Mouse (Mus musculus) heart, embryonic 12.5 days (tissue): ENCODE measurements around the gene Celf5. TPM values are rescaled to one million over a fixed set of nuclear protein-coding genes. Genes with fewer than 3 reads are reported as not detected.

Source experiments
- ATAC-seq: fragments of 200-750 bp; cut with Nextera tagmentation; 2 replicates; pipeline ENCODE4 v1.8.0; 2017; ENCODE audit warnings: moderate TSS enrichment, moderate library complexity; ENCODE audit not compliant: insufficient number of reproducible peaks, low FRiP score
- H3K27ac ChIP-seq: fragments of 300-500 bp; sonication (generic); 2 replicates; pipeline ENCODE4 v1.5.1; 2016; ENCODE audit warnings: mild to moderate bottlenecking, moderate library complexity; ENCODE audit not compliant: poor library complexity, severe bottlenecking
- H3K27me3 ChIP-seq: fragments of 300-500 bp; sonication (generic); replicated peaks from 2 replicates; pipeline ENCODE4 v1.6.1; 2016; ENCODE audit warnings: mild to moderate bottlenecking, moderate library complexity
- H3K36me3 ChIP-seq: fragments of 300-500 bp; sonication (generic); 2 replicates; pipeline ENCODE4 v1.6.1; 2016; ENCODE audit warnings: mild to moderate bottlenecking, moderate library complexity
- H3K4me1 ChIP-seq: fragments of 300-500 bp; sonication (generic); replicated peaks from 2 replicates; pipeline ENCODE4 v1.6.1; 2016; ENCODE audit warnings: mild to moderate bottlenecking
- H3K4me2 ChIP-seq: fragments of 300-500 bp; sonication (generic); 2 replicates; pipeline ENCODE4 v1.6.1; 2016; ENCODE audit warnings: mild to moderate bottlenecking, moderate library complexity
- H3K4me3 ChIP-seq: fragments of 300-500 bp; sonication (generic); 2 replicates; pipeline ENCODE4 v1.5.1; 2016; ENCODE audit warnings: mild to moderate bottlenecking
- H3K9ac ChIP-seq: fragments of 300-500 bp; sonication (generic); 2 replicates; pipeline ENCODE4 v1.6.1; 2016; ENCODE audit warnings: mild to moderate bottlenecking, moderate library complexity
- H3K9me3 ChIP-seq: fragments of 300-500 bp; sonication (generic); replicated peaks from 2 replicates; pipeline ENCODE4 v1.6.1; 2016; ENCODE audit warnings: mild to moderate bottlenecking, moderate library complexity
- WGBS: fragments of 180-500 bp; shearing (Covaris S2); methylation state at CpG from one replicate; pipeline ENCODE4 v1.1.7; 2016; 5-methylcytosine and 5-hydroxymethylcytosine counted together
- polyA plus RNA-seq: library from polyadenylated mRNA; unstranded; fragments of >200 nt; fragmentation: Nextera tagmentation; extraction: Ambion mirVana; gene quantifications from 2 replicates; pipeline ENCODE4 v1.2.1, GENCODE M21; 2016

The Celf5 gene
- polyA plus RNA-seq, 1 experiment from 2014 or later: 0.19 TPM

DNA sequence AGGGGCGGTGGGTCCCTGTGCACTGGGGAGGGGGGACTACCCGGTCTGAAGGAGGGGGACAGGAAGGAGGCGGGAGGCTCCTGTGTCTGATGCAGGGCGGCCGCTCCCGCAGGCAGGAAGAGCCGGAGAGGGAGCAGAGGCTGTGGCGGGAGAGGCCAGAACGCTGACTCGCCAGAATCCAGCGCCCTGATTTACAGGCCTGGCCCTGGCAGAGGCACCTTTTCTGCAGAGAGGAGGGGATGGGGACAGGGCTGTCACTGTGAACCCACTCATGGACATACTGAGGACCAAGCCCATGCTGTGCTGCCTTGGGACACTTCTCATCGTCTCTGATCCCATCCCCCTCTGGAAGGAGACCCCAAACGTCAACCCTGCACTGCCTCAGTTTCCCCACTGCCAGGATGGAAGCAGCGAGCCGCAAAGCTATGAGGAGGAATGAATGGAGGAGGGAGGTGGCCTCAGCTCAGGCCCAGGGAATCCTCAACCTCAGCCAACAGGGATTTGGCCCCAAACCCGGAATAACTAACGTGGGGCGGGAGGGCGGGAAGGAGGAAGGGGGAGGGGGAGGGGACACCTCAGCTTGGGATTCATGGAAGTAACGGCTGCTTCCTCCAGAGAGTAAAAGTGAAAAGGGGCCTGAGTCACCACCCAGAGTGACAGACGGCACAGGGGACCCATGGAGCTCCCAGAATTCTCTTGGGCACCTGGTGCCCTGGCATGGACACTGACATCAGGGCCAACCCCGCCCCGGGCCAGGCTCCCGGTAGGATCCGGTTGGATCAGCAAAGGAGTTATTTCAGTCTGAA is 58.1 kb downstream of the Celf5 start:
- H3K9ac ChIP-seq: peak overlapping the region; percentile 63

DNA sequence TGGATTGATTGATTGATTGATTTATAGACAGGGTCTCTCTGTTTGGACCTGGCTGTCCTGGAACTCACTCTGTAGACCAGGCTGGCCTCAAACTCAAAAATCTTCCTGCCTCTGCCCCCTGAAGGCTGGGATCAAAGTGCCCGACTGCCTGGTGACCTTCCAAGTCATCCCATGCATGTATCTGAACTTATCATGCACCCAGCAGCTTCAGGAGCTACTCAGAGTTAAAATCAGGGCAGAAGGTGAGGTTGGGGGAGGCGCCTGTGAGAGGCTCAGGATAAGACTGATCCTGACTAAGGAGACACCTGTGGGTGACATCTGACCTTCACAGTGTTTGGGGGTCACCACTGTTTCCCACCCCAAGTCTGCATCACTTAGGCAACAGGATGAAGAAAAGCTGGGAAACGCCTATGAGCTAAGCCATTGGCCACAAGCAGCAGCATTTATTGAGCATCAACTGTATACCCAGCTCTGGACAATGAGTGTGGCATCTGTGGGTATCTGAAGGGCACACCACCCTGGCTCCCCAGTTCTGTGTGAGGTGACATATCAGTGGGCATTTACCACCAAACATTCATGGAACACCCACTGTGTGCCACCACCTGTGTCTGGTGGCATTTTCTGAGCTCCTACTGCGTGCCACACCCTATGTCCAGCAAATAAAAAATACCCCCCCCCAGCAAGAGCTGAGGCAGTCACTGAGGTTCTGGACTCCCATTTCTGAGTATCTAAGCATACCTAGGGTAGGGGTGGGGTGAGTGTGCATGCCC is 58.8 kb downstream of the Celf5 start:
- Histone ChIP-seq H3K36me3 (peaks cover 22% of the 10 kb centered on the region), H3K4me3 (0 out of 2 replicates have a peak overlapping the region, but pooled peaks have one; percentile 65), H3K9me3 (no peaks in the 10 kb centered on the region), H3K9ac (peak overlapping the region; percentile 63; the same call in 1 of the 2 replicates), H3K27ac (no peak overlapping the region), H3K27me3 (peaks cover 4% of the 10 kb centered on the region; the same call in 1 of the 2 replicates), H3K4me2 (peak overlapping the region; percentile 90), H3K4me1 (peaks cover 48% of the 10 kb centered on the region)
- ATAC-seq: no peak
- WGBS: 52% methylated on average over 4 of the region's 4 CpGs

More for the DNA sequence above, 58.1 kb downstream of the Celf5 start:
- Histone ChIP-seq H3K4me1 (peaks cover 45% of the 10 kb centered on the region), H3K27ac (peak overlapping the region; percentile 68), H3K4me2 (peak overlapping the region; percentile 90), H3K4me3 (peak overlapping the region; percentile 65), H3K9me3 (no peaks in the 10 kb centered on the region), H3K27me3 (peaks cover 4% of the 10 kb centered on the region; the same call in 1 of the 2 replicates), H3K36me3 (peaks cover 14% of the 10 kb centered on the region)
- 6% methylated on average over 25 of the region's 25 CpGs for WGBS
- peak; percentile 25; the same call in 1 of the 2 replicates for ATAC-seq

DNA sequence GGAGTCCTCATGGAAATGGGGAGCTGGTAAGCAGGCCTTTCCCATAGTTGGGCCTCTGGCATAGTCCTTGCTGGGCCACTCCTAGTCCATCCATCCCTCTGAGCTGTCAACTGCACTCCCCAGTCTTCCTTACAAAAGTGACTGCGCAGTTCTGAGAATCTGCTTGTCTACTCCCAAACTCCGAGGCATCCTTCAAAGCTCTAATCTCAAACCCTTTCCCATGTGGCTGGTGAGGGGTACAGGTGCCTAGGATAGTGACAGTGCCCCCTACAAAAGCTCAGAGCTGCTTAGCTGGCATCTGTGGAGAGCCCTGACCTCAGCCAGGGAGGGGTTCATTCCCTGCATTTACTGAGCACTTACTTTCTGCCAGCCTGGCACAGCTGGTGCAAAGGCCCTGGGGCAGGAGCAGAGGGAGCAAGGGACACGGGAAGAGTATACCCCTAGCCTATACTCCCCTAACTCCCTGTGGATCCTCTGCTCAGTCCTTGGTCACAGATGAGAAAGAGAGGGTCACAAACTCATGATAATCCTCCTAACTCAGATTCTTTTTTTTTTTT is 59.8 kb downstream of the Celf5 start:
- Histone ChIP-seq H3K9me3 (no peaks in the 10 kb centered on the region), H3K9ac (no peak overlapping the region), H3K4me3 (no peak overlapping the region), H3K27me3 (peaks cover 4% of the 10 kb centered on the region; the same call in 1 of the 2 replicates), H3K4me1 (peaks cover 58% of the 10 kb centered on the region), H3K36me3 (peaks cover 24% of the 10 kb centered on the region), H3K4me2 (no peak overlapping the region), H3K27ac (no peak overlapping the region)
- no peak for ATAC-seq
- WGBS: 80% methylated on average over 3 of the region's 3 CpGs

DNA sequence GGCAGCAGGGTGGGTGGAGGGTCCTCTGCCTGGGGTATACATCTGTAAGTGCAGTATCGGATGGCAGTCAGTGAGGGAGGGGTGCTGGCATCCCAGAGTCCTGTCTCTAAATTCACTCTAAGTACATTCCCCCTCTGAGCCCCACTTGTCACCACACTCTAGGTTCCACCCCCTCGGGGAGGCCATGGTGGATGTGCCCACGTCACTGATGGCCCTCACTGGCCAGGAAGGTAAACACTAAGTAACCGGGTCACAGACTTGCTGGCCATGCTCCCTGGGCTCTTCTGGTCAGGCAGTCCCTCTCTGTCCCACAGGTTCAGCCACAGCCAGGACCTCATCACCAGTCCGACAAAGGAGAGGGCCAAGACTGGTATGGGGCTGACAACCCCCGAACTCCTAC is 60.3 kb downstream of the Celf5 start:
- Histone ChIP-seq H3K27me3 (peaks cover under 1% of the 10 kb centered on the region; the same call in 1 of the 2 replicates), H3K4me3 (no peak overlapping the region), H3K4me1 (peaks cover 59% of the 10 kb centered on the region), H3K9me3 (no peaks in the 10 kb centered on the region), H3K4me2 (no peak overlapping the region), H3K27ac (no peak overlapping the region), H3K36me3 (peaks cover 27% of the 10 kb centered on the region), H3K9ac (no peak overlapping the region)
- WGBS: 67% methylated on average over 6 of the region's 6 CpGs
- no peak for ATAC-seq

DNA sequence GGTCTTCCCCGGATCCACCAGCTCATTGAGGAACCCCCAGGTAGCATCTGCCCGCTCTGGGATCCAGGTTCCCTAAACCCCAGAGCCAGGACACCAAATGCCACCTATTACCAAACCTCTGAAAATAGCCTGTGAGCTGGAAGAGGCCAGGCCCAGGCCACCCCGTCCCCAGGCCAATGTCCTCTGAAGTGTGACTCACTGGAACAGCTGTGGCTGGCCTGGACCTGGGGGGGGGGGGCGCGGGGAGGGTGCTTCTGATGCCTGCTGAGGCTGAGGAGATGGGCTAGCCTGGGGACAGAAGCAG is 60.8 kb downstream of the Celf5 start:
- Histone ChIP-seq H3K27ac (no peak overlapping the region), H3K9ac (no peak overlapping the region; the same call in 1 of the 2 replicates), H3K9me3 (no peaks in the 10 kb centered on the region), H3K27me3 (no peaks in the 10 kb centered on the region), H3K4me3 (no peak overlapping the region), H3K4me2 (no peak overlapping the region), H3K4me1 (peaks cover 63% of the 10 kb centered on the region), H3K36me3 (peaks cover 27% of the 10 kb centered on the region)
- WGBS: 62% methylated on average over 5 of the region's 5 CpGs
- no peak for ATAC-seq

DNA sequence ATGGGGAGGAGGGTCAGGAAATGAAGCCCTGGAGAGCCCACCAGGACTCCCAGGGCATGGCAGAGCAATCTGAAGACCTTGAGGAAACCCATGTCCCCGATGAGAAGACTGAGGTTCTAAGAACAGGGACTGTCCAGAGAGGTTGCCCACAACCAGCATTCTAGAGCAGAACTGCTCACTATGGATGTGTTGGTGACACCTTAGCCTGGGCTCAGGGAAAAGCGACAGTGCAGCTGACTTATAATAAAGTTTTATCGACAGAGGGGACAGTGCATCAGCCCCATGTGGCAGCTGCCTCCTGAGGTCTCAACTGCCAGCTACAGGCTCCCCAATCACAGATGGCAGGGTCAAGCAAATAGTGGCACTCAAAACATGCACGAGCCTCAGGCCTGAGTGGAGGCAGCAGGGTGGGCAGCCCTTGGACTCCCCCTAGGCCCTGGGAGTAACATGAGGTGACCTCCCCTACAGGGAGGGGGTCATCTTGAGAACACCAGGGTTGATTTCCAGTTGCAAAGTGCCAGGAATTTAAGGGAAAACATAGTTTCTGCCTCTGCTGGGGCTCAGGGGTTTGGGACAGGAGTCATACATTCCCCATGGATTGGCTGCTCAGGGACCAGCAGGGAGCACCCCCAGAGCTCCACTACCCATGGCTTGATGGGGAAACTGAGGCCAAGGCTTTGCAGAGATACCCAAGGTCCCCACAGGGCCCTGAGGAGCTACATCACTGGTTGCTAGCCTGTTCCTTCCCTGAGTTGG is 61.3 kb downstream of the Celf5 start:
- WGBS: 71% methylated on average over 4 of the region's 4 CpGs
- ATAC-seq: no peak
- Histone ChIP-seq H3K4me2 (no peak overlapping the region), H3K9me3 (no peaks in the 10 kb centered on the region), H3K27ac (no peak overlapping the region), H3K36me3 (peaks cover 27% of the 10 kb centered on the region), H3K4me1 (peaks cover 67% of the 10 kb centered on the region), H3K27me3 (no peaks in the 10 kb centered on the region), H3K9ac (no peak overlapping the region; the same call in 1 of the 2 replicates), H3K4me3 (no peak overlapping the region)

DNA sequence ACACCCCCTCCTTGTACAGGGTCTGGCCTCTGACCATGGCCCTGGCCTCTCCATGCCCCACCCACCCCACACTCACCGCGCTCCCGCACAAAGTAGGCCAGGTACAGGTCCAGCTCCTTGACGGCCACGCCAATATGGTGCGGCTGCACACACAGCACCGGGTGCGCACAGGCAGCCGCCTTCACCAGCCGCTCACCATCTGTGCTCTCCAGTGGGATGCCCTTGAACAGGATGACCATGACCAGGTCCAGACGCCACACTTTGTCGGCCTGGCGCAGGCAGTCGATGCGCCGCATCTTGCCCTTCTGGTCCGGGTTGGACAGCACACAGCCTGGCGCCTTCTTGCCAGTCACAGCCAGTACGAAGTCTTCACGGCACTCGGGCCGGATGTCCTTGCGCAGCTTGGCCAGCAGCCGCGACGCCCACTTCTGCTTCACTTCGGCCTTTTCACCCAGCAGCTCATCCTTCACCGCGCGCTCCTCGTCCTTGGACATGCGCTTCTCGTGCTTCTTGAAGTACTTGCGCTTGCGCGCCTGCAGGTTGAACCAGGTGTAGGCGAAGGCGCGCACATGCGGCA is 62.2 kb downstream of the Celf5 start:
- no peak for ATAC-seq
- Histone ChIP-seq H3K36me3 (peaks cover 29% of the 10 kb centered on the region), H3K4me1 (peaks cover 67% of the 10 kb centered on the region), H3K9me3 (no peaks in the 10 kb centered on the region), H3K27me3 (no peaks in the 10 kb centered on the region), H3K4me3 (no peak overlapping the region), H3K4me2 (no peak overlapping the region), H3K27ac (no peak overlapping the region), H3K9ac (no peak overlapping the region)
- WGBS: 80% methylated on average over 40 of the region's 40 CpGs

DNA sequence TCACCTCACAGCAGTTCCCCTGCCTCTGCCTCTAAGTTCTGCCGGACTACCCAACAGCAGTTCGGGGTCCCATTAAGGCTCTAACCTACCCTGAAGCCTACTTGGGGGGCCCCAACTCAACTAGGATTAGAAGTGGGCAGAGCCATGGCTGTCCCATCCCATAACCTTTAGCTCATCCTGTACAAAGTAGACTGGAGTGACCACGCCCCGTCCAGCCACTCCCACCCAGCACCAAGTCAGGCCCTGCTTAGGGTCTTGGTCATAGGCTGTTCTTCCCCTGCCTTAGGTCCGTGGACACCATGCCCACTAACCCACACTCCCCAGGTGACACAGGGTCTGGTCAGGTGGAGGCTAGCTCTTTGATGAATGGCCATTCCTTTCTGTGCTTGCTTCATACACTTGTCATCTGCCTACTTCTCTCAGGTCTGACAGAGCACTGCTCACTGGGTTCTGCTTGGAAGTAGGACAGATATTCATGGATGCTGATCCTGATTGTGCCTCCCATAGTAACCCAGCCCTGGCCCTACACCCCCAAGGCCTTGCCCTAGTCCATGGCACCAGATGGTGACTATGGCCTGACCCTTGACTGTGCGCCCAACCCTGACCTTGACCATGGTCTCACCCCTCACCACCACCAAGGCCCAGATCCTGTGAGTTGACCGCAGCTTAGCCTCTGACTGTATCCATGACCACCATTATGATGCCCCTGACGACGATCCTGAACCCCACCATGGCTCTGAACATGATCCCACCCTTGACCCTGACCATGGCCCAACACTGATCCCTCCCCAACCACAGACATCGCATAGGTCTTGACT is 63.2 kb downstream of the Celf5 start:
- no peak overlapping the region for H3K4me3 ChIP-seq
- no peaks in the 10 kb centered on the region for H3K27me3 ChIP-seq
- ATAC-seq: no peak
- no peak overlapping the region for H3K9ac ChIP-seq
- WGBS: 87% methylated on average over 10 of the region's 10 CpGs
- H3K4me1 ChIP-seq: peaks cover 67% of the 10 kb centered on the region
- H3K9me3 ChIP-seq: no peaks in the 10 kb centered on the region
- peaks cover 29% of the 10 kb centered on the region for H3K36me3 ChIP-seq
- no peak overlapping the region for H3K27ac ChIP-seq
- no peak overlapping the region for H3K4me2 ChIP-seq

DNA sequence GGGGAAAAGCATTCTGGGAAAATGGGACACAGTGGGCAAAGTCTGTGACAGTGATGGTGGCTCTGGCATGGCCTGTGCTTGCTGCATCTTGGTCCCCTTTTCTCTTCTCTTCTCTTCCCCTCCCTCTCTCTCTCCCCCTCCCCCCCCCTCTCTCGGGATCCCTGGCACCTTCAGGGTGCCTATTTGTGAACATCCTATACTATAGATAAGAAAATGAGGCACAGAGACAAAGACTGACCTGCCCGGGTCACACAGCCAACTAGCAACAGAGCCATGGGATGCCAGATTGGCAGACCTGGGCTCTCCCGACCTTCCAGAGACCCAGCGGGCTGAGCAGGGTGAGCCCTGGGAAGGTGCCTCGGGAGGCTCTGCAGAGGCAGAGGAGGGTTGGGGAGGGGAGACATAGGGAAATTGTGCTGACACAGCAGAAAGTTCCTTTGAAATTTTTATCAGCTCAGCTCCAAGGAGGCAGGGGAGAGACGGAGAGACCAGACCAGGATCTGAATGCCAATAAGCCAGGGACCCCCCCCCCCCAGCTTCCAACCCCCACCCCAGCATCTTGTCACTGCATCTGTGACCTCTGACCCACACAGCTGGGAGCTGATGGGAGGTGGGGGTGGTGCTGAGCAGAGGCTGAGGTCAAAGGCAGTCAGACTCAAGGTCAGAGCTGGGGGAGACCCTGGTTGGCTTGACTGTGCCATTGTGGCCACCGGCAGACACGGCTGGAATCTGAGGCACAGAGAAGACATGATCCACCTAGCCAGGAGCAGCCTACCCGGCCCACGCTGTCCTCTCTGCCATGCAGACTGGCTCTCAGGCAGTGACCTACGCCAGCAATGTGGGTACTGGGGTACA is 64.1 kb downstream of the Celf5 start:
- H3K27me3 ChIP-seq: no peaks in the 10 kb centered on the region
- H3K36me3 ChIP-seq: peaks cover 29% of the 10 kb centered on the region
- no peak overlapping the region for H3K4me2 ChIP-seq
- no peak overlapping the region for H3K4me3 ChIP-seq
- H3K9me3 ChIP-seq: no peaks in the 10 kb centered on the region
- H3K9ac ChIP-seq: 0 out of 2 replicates have a peak overlapping the region, but pooled peaks have one; percentile 13
- H3K4me1 ChIP-seq: peaks cover 69% of the 10 kb centered on the region
- H3K27ac ChIP-seq: no peak overlapping the region
- 44% methylated on average over 11 of the region's 11 CpGs for WGBS
- ATAC-seq: no peak
